Mouse (Mus musculus): ENCODE data around the gene Ccdc62. TPM values are rescaled to one million over a fixed set of nuclear protein-coding genes. Genes with fewer than 3 reads are reported as not detected.
A peak's percentile ranks its signal among the peaks of the same experiment; 100 is the strongest.

Ccdc62 gene
- 5.6 and 7.0 TPM in 2 replicates for polyA plus RNA-seq (2015; fragmentation: Nextera tagmentation; extraction: Ambion mirVana)

- ATAC-seq (ENCODE audit: insufficient read depth, low FRiP score, low read depth) = peak; percentile 97
- WGBS = under 1% methylated on average over 56 of the region's 56 CpGs
- Histone ChIP-seq H3K4me1 (0 out of 2 replicates have a peak, but pooled peaks cover 3% of the 10 kb centered on the region), H3K9me3 (no peaks in the 10 kb centered on the region), H3K27ac (peak within 1 kb of the TSS; percentile 91), H3K4me3 (replicated peaks) (peak within 1 kb of the TSS; percentile 79), H3K9ac (peak within 1 kb of the TSS; percentile 92), H3K36me3 (peaks cover 15% of the 10 kb centered on the region), H3K4me2 (peak within 1 kb of the TSS; percentile 86), H3K27me3 (replicated peaks) (no peaks in the 10 kb centered on the region)
These were observed at the start of gene Ccdc62 for GRCm38 (mm10) chr5:123930508-123930989. Gene Ccdc62 (plus strand): TSS chr5:123930679.

- WGBS = 83% methylated on average over 14 of the region's 14 CpGs
- Histone ChIP-seq H3K9ac (no peak overlapping the region), H3K4me2 (peak overlapping the region; percentile 45; the same call in 1 of the 2 replicates), H3K4me3 (replicated peaks) (no peak overlapping the region), H3K4me1 (peaks cover 22% of the 10 kb centered on the region), H3K9me3 (no peaks in the 10 kb centered on the region), H3K36me3 (no peaks in the 10 kb centered on the region), H3K27ac (peak overlapping the region; percentile 83), H3K27me3 (replicated peaks) (no peaks in the 10 kb centered on the region)
- ATAC-seq (ENCODE audit: insufficient read depth, low FRiP score, low read depth) = no peak
These were observed 49.7 kb upstream of the Ccdc62 start for GRCm38 (mm10) chr5:123880778-123881177.

DNA sequence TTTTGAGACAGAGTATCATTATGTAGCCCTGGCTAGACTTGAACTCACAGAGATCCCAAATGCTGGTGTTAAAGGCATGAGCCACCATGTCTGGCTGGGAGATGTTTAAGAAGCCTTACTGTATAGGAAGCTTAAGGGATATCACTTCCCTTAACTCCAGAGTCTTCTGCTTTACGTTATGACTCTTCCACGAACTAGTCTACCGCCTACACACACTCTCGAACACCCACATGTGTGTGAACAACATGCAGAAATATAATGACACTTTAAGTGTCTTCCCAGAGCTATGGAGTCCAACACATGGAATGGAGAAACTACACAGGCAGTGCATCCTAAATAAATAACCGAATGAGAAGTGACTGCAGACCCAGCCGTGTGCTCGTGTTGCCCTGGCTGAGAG lies 46.6 kb upstream of the Ccdc62 start:
- peaks cover 13% of the 10 kb centered on the region for H3K4me1 ChIP-seq
- H3K36me3 ChIP-seq = no peaks in the 10 kb centered on the region
- no peak overlapping the region for H3K4me3 ChIP-seq (replicated peaks)
- no peak overlapping the region for H3K9ac ChIP-seq
- no peak for ATAC-seq (ENCODE audit: insufficient read depth, low FRiP score, low read depth)
- no peaks in the 10 kb centered on the region for H3K27me3 ChIP-seq (replicated peaks)
- no peak overlapping the region for H3K27ac ChIP-seq
- H3K4me2 ChIP-seq = no peak overlapping the region
- WGBS = 70% methylated on average over 7 of the region's 7 CpGs
- no peaks in the 10 kb centered on the region for H3K9me3 ChIP-seq

GRCm38 (mm10) chr5:123884332-123884731 lies 46.1 kb upstream of the Ccdc62 start:
- Histone ChIP-seq H3K9ac (no peak overlapping the region), H3K4me2 (no peak overlapping the region), H3K27ac (no peak overlapping the region), H3K9me3 (no peaks in the 10 kb centered on the region), H3K27me3 (replicated peaks) (no peaks in the 10 kb centered on the region), H3K4me1 (peaks cover 9% of the 10 kb centered on the region), H3K36me3 (no peaks in the 10 kb centered on the region), H3K4me3 (replicated peaks) (no peak overlapping the region)
- no peak for ATAC-seq (ENCODE audit: insufficient read depth, low FRiP score, low read depth)
- 75% methylated on average over 10 of the region's 10 CpGs for WGBS

GRCm38 (mm10) chr5:123886365-123886764 lies 44.1 kb upstream of the Ccdc62 start:
- Histone ChIP-seq H3K4me3 (replicated peaks) (no peak overlapping the region), H3K4me2 (no peak overlapping the region), H3K9ac (no peak overlapping the region), H3K9me3 (no peaks in the 10 kb centered on the region), H3K27me3 (replicated peaks) (no peaks in the 10 kb centered on the region), H3K4me1 (0 out of 2 replicates have a peak, but pooled peaks cover under 1% of the 10 kb centered on the region), H3K36me3 (no peaks in the 10 kb centered on the region), H3K27ac (no peak overlapping the region)
- ATAC-seq (ENCODE audit: insufficient read depth, low FRiP score, low read depth) = no peak
- WGBS = 69% methylated on average over 3 of the region's 3 CpGs

GRCm38 (mm10) chr5:123890312-123890711 lies 40.2 kb upstream of the Ccdc62 start:
- H3K9ac ChIP-seq = no peak overlapping the region
- no peak overlapping the region for H3K4me2 ChIP-seq
- 71% methylated on average over 2 of the region's 2 CpGs for WGBS
- ATAC-seq (ENCODE audit: insufficient read depth, low FRiP score, low read depth) = no peak
- no peak overlapping the region for H3K27ac ChIP-seq
- no peaks in the 10 kb centered on the region for H3K36me3 ChIP-seq
- no peaks in the 10 kb centered on the region for H3K9me3 ChIP-seq
- peaks cover 5% of the 10 kb centered on the region; the same call in 1 of the 2 replicates for H3K4me1 ChIP-seq
- no peak overlapping the region for H3K4me3 ChIP-seq (replicated peaks)
- H3K27me3 ChIP-seq (replicated peaks) = no peaks in the 10 kb centered on the region

GRCm38 (mm10) chr5:123890987-123891386 lies 39.5 kb upstream of the Ccdc62 start:
- Histone ChIP-seq H3K36me3 (no peaks in the 10 kb centered on the region), H3K9me3 (no peaks in the 10 kb centered on the region), H3K4me1 (peaks cover 5% of the 10 kb centered on the region; the same call in 1 of the 2 replicates), H3K9ac (no peak overlapping the region), H3K27ac (no peak overlapping the region), H3K27me3 (replicated peaks) (no peaks in the 10 kb centered on the region), H3K4me3 (replicated peaks) (no peak overlapping the region), H3K4me2 (no peak overlapping the region)
- WGBS = 75% methylated on average over 5 of the region's 5 CpGs
- no peak for ATAC-seq (ENCODE audit: insufficient read depth, low FRiP score, low read depth)

GRCm38 (mm10) chr5:123891669-123892068 lies 38.8 kb upstream of the Ccdc62 start:
- Histone ChIP-seq H3K9ac (no peak overlapping the region), H3K9me3 (no peaks in the 10 kb centered on the region), H3K27ac (no peak overlapping the region), H3K4me2 (peak overlapping the region; percentile 13; the same call in 1 of the 2 replicates), H3K27me3 (replicated peaks) (no peaks in the 10 kb centered on the region), H3K4me1 (peaks cover 5% of the 10 kb centered on the region; the same call in 1 of the 2 replicates), H3K4me3 (replicated peaks) (no peak overlapping the region), H3K36me3 (no peaks in the 10 kb centered on the region)
- ATAC-seq (ENCODE audit: insufficient read depth, low FRiP score, low read depth) = no peak
- WGBS = 38% methylated on average over 6 of the region's 6 CpGs

DNA sequence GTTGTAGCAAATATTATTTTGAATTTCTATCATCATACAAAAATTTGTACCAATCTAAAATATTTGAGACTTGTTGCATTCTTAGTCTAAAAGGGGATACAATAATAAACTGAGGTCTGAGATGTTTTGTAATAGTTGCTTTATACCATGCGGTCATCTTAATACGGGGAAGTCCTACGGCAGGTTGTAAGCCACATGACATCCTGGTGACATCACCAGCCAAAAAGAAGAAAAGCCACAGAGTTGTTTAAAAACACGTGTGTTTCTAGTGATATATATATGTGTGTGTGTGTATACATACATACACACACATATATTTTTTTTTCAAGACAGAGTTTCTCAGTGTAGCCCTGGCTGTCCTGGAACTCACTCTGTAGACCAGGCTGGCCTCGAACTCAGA lies 37.0 kb upstream of the Ccdc62 start:
- Histone ChIP-seq H3K36me3 (no peaks in the 10 kb centered on the region), H3K9ac (no peak overlapping the region), H3K4me1 (peaks cover 5% of the 10 kb centered on the region; the same call in 1 of the 2 replicates), H3K4me3 (replicated peaks) (no peak overlapping the region), H3K4me2 (no peak overlapping the region), H3K9me3 (no peaks in the 10 kb centered on the region), H3K27me3 (replicated peaks) (no peaks in the 10 kb centered on the region), H3K27ac (no peak overlapping the region)
- 86% methylated on average over 5 of the region's 5 CpGs for WGBS
- no peak for ATAC-seq (ENCODE audit: insufficient read depth, low FRiP score, low read depth)

DNA sequence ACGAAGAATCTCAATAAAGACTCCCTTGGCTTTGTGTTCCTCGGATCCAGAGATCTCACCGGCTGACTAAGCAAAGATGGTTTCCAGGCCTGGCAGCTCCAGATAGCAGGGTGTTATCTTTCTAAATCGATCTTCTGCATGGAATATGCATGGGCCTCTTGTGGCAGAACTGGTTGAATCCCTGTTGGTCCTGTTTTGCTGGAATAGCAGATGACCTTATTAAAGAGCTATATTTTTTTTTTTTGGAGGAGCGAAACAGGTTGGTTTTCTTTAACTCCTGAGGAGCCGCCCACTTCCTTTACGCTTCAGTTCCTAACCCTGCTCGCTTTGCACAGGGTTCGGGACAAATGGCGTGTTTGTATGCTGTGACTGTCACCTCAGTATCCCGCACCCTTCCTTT lies 34.1 kb upstream of the Ccdc62 start:
- H3K27ac ChIP-seq = peak overlapping the region; percentile 40; the same call in 1 of the 2 replicates
- H3K4me1 ChIP-seq = peaks cover 4% of the 10 kb centered on the region; the same call in 1 of the 2 replicates
- no peaks in the 10 kb centered on the region for H3K36me3 ChIP-seq
- no peaks in the 10 kb centered on the region for H3K27me3 ChIP-seq (replicated peaks)
- no peak overlapping the region for H3K9ac ChIP-seq
- no peaks in the 10 kb centered on the region for H3K9me3 ChIP-seq
- H3K4me3 ChIP-seq (replicated peaks) = no peak overlapping the region
- H3K4me2 ChIP-seq = no peak overlapping the region
- no peak for ATAC-seq (ENCODE audit: insufficient read depth, low FRiP score, low read depth)
- 73% methylated on average over 11 of the region's 11 CpGs for WGBS

- Histone ChIP-seq H3K27me3 (replicated peaks) (no peaks in the 10 kb centered on the region), H3K27ac (peak overlapping the region; percentile 31; the same call in 1 of the 2 replicates), H3K4me3 (replicated peaks) (no peak overlapping the region), H3K9ac (no peak overlapping the region), H3K4me1 (no peaks in the 10 kb centered on the region), H3K4me2 (no peak overlapping the region), H3K36me3 (no peaks in the 10 kb centered on the region), H3K9me3 (no peaks in the 10 kb centered on the region)
- 77% methylated on average over 13 of the region's 13 CpGs for WGBS
- no peak for ATAC-seq (ENCODE audit: insufficient read depth, low FRiP score, low read depth)
These were observed 33.1 kb upstream of the Ccdc62 start for GRCm38 (mm10) chr5:123897352-123897751.

DNA sequence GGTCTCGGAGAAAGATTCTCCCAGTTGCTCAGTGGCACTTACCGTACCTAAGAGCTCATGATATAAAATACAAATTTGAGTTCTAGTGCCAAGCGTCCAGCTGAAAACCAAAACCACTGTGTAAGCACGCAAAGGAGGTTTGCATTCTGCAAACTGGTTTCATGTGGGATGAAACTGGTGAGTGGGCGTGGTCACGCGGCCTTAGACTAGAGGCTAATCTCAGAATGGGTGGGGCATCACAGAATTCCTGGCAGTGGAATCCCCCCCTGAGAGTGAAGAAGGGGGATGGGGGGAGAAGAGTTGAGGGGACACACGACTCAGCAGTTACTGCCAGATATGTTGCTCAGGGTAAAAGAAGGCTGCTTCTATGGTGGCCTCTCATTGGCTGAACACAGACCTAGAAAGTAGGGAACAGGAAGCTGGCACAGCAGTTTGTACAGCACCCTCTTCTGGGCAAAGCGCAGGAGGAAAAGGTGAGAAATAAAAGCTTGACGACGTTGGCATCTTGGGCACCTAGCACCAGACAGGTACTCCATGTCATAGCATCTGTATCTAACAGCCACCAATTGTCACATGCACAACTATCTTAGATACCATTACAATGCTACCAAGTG lies 26.3 kb upstream of the Ccdc62 start:
- WGBS = 64% methylated on average over 11 of the region's 11 CpGs
- H3K36me3 ChIP-seq = peaks cover 8% of the 10 kb centered on the region
- H3K9me3 ChIP-seq = no peaks in the 10 kb centered on the region
- ATAC-seq (ENCODE audit: insufficient read depth, low FRiP score, low read depth) = no peak
- no peaks in the 10 kb centered on the region for H3K27me3 ChIP-seq (replicated peaks)
- H3K4me1 ChIP-seq = peaks cover 19% of the 10 kb centered on the region
- H3K4me3 ChIP-seq (replicated peaks) = no peak overlapping the region
- H3K4me2 ChIP-seq = no peak overlapping the region
- H3K27ac ChIP-seq = no peak overlapping the region
- H3K9ac ChIP-seq = no peak overlapping the region
